Mouse (Mus musculus) kidney, adult 2 months (tissue): ENCODE measurements around the gene Rnf145. TPM values are rescaled to one million over a fixed set of nuclear protein-coding genes. Genes with fewer than 3 reads are reported as not detected.

Experiments used
- DNase-seq: peaks from one replicate; pipeline ENCODE4 v3.0.0; 2021
- H3K27ac ChIP-seq: fragments of 200-500 bp; 2 replicates; pipeline ENCODE4 v1.5.1; 2012; ENCODE audit warnings: low read depth, low read length, control low read depth, inconsistent platforms; ENCODE audit not compliant: insufficient read depth
- H3K27me3 ChIP-seq: fragments of 200-500 bp; replicated peaks from 2 replicates; pipeline ENCODE4 v1.6.1; 2012; ENCODE audit warnings: mild to moderate bottlenecking, moderate library complexity, low read length, inconsistent platforms; ENCODE audit not compliant: control insufficient read depth, insufficient read depth
- H3K36me3 ChIP-seq: fragments of 200-500 bp; 2 replicates; pipeline ENCODE4 v1.6.1; 2012; ENCODE audit warnings: mild to moderate bottlenecking, moderate library complexity, low read length, inconsistent platforms; ENCODE audit not compliant: control insufficient read depth, insufficient read depth
- H3K4me1 ChIP-seq: fragments of 200-500 bp; 2 replicates; pipeline ENCODE4 v1.6.1; 2011; ENCODE audit warnings: low read length; ENCODE audit not compliant: control insufficient read depth, insufficient read depth
- H3K4me3 ChIP-seq: fragments of 200-500 bp; 2 replicates; pipeline ENCODE4 v1.5.1; 2011; ENCODE audit warnings: mild to moderate bottlenecking, low read depth, low read length, control low read depth; ENCODE audit not compliant: insufficient read depth
- CTCF ChIP-seq: fragments of 200-500 bp; conservative IDR thresholded peaks from 2 replicates; pipeline ENCODE4 v1.5.1; 2011; ENCODE audit warnings: low read depth, mild to moderate bottlenecking, control low read depth, low read length, moderate library complexity, mixed read lengths; ENCODE audit not compliant: insufficient read depth, insufficient read length
- POLR2A ChIP-seq: fragments of 200-500 bp; IDR thresholded peaks from one replicate; pipeline ENCODE4 v1.6.1; 2011; ENCODE audit warnings: low read depth, low read length, control low read depth
- WGBS: fragments of 180-500 bp; shearing (Covaris S2); methylation state at CpG from one replicate; pipeline ENCODE4 v1.1.7; 2018; 5-methylcytosine and 5-hydroxymethylcytosine counted together
- polyA plus RNA-seq: library from polyadenylated mRNA; depleted of rRNA; stranded (reverse); fragments of >200 nt; gene quantifications from 2 replicates; pipeline ENCODE4 v1.2.3, GENCODE M21; 2012

Rnf145 gene
- polyA plus RNA-seq, 1 experiment, result 62.1 TPM

GRCm38 (mm10) chr11:44538501-44539290, 19.9 kb downstream of the Rnf145 start:
- WGBS, result 76% methylated on average over 10 of the region's 10 CpGs
- H3K27me3 ChIP-seq, result no peaks in the 10 kb centered on the region
- H3K36me3 ChIP-seq, result no peaks in the 10 kb centered on the region
- no peak overlapping the region for H3K4me3 ChIP-seq
- DNase-seq, result no peak
- TF ChIP-seq CTCF, result no peak
- TF ChIP-seq POLR2A, result no peak
- H3K4me1 ChIP-seq, result 0 out of 2 replicates have a peak, but pooled peaks cover 2% of the 10 kb centered on the region
- H3K27ac ChIP-seq, result no peak overlapping the region

GRCm38 (mm10) chr11:44539291-44539930, 20.6 kb downstream of the Rnf145 start:
- WGBS, result 78% methylated on average over 10 of the region's 10 CpGs
- peaks cover 7% of the 10 kb centered on the region for H3K4me1 ChIP-seq
- H3K27me3 ChIP-seq, result no peaks in the 10 kb centered on the region
- DNase-seq, result no peak
- H3K36me3 ChIP-seq, result no peaks in the 10 kb centered on the region
- H3K27ac ChIP-seq, result no peak overlapping the region
- H3K4me3 ChIP-seq, result no peak overlapping the region
- TF ChIP-seq POLR2A, result no peak
- TF ChIP-seq CTCF, result no peak

GRCm38 (mm10) chr11:44540243-44540642, 21.5 kb downstream of the Rnf145 start:
- DNase-seq, result no peak
- WGBS, result 85% methylated on average over 9 of the region's 9 CpGs
- H3K27ac ChIP-seq, result no peak overlapping the region
- H3K36me3 ChIP-seq, result no peaks in the 10 kb centered on the region
- no peaks in the 10 kb centered on the region for H3K27me3 ChIP-seq
- no peak overlapping the region for H3K4me3 ChIP-seq
- peaks cover 7% of the 10 kb centered on the region for H3K4me1 ChIP-seq
- TF ChIP-seq POLR2A, result no peak
- TF ChIP-seq CTCF, result no peak

- no peaks in the 10 kb centered on the region for H3K36me3 ChIP-seq
- no peak for DNase-seq
- no peak overlapping the region for H3K27ac ChIP-seq
- WGBS, result 85% methylated on average over 5 of the region's 5 CpGs
- H3K4me3 ChIP-seq, result no peak overlapping the region
- H3K4me1 ChIP-seq, result peaks cover 12% of the 10 kb centered on the region
- no peak for TF ChIP-seq POLR2A
- TF ChIP-seq CTCF, result no peak
- H3K27me3 ChIP-seq, result no peaks in the 10 kb centered on the region
These were observed 22.5 kb downstream of the Rnf145 start for GRCm38 (mm10) chr11:44541280-44541679.

GRCm38 (mm10) chr11:44541813-44542212, 23.0 kb downstream of the Rnf145 start:
- Histone ChIP-seq H3K4me1 (peaks cover 12% of the 10 kb centered on the region), H3K4me3 (no peak overlapping the region), H3K27ac (no peak overlapping the region), H3K36me3 (no peaks in the 10 kb centered on the region), H3K27me3 (no peaks in the 10 kb centered on the region)
- 81% methylated on average over 4 of the region's 4 CpGs for WGBS
- TF ChIP-seq CTCF, result 0 out of 2 replicates have a peak, but pooled peaks have one; percentile 24
- TF ChIP-seq POLR2A, result no peak
- no peak for DNase-seq

DNA sequence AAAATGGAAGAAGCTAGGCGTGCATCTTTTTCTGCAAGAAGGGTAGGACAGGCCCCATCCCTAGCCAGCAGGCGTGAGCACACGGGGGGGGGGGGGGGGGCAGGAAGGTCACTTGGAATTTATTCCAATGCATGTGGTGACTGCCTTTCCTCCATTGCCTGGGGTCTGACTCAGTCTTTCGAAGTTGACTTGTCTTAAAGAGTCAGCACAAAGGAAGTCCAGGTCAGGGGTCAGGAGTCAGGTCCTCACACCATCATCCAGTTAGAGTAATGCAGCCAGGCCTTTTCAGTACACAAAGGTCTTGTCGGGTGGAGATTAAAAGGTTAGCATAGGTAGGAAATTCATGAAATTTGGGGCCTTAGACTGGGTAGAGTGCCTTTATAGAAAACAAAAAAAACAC, 24.8 kb downstream of the Rnf145 start:
- 60% methylated on average over 5 of the region's 5 CpGs for WGBS
- Histone ChIP-seq H3K4me1 (peaks cover 12% of the 10 kb centered on the region), H3K4me3 (no peak overlapping the region), H3K27me3 (no peaks in the 10 kb centered on the region), H3K36me3 (no peaks in the 10 kb centered on the region), H3K27ac (no peak overlapping the region)
- DNase-seq, result peak; percentile 47
- TF ChIP-seq POLR2A (no peak), CTCF (no peak)

- no peaks in the 10 kb centered on the region for H3K27me3 ChIP-seq
- H3K4me3 ChIP-seq, result no peak overlapping the region
- no peaks in the 10 kb centered on the region for H3K36me3 ChIP-seq
- no peak overlapping the region for H3K27ac ChIP-seq
- no peak for TF ChIP-seq POLR2A
- DNase-seq, result no peak
- 47% methylated on average over 6 of the region's 6 CpGs for WGBS
- H3K4me1 ChIP-seq, result peaks cover 12% of the 10 kb centered on the region
These were observed 25.2 kb downstream of the Rnf145 start for GRCm38 (mm10) chr11:44543996-44544395.
